Mouse (Mus musculus) liver, embryonic 16.5 days (tissue): Measurements from ENCODE around the gene Ube2o. TPM values are rescaled to one million over a fixed set of nuclear protein-coding genes. Genes with fewer than 3 reads are reported as not detected.

Source experiments
- ATAC-seq: fragments of 200-750 bp; cut with Nextera tagmentation; 2 replicates; pipeline ENCODE4 v1.8.0; 2017; ENCODE audit warnings: low read depth, mild to moderate bottlenecking, moderate number of reproducible peaks, moderate library complexity
- H3K27ac ChIP-seq: fragments of 300-500 bp; sonication (generic); 2 replicates; pipeline ENCODE4 v1.5.1; 2014; ENCODE audit warnings: mild to moderate bottlenecking, low read length
- H3K27me3 ChIP-seq: fragments of 300-500 bp; sonication (generic); 2 replicates; pipeline ENCODE4 v1.6.1; 2014; ENCODE audit warnings: low read depth, low read length, mixed read lengths; ENCODE audit not compliant: control insufficient read depth, insufficient read depth
- H3K36me3 ChIP-seq: fragments of 300-500 bp; sonication (generic); 2 replicates; pipeline ENCODE4 v1.6.1; 2014; ENCODE audit warnings: mild to moderate bottlenecking; ENCODE audit not compliant: control insufficient read depth, insufficient read depth
- H3K4me1 ChIP-seq: fragments of 300-500 bp; sonication (generic); 2 replicates; pipeline ENCODE4 v1.6.1; 2014; ENCODE audit warnings: low read depth, low read length, mixed read lengths; ENCODE audit not compliant: control insufficient read depth
- H3K4me2 ChIP-seq: fragments of 300-500 bp; sonication (generic); 2 replicates; pipeline ENCODE4 v1.6.1; 2014; ENCODE audit warnings: low read depth, low read length, mixed read lengths
- H3K4me3 ChIP-seq: fragments of 300-500 bp; sonication (generic); 2 replicates; pipeline ENCODE4 v1.5.1; 2014; ENCODE audit warnings: low read depth, mild to moderate bottlenecking, low read length
- H3K9ac ChIP-seq: fragments of 300-500 bp; sonication (generic); 2 replicates; pipeline ENCODE4 v1.6.1; 2014; ENCODE audit warnings: low read depth, low read length
- H3K9me3 ChIP-seq: fragments of 300-500 bp; sonication (generic); replicated peaks from 2 replicates; pipeline ENCODE4 v1.6.1; 2016; ENCODE audit warnings: low read length; ENCODE audit not compliant: control insufficient read depth
- WGBS: fragments of 180-500 bp; shearing (Covaris S2); extraction: QIAGEN DNeasy Blood & Tissue Kit; methylation state at CpG from one replicate; pipeline ENCODE4 v1.1.7; 2014; ENCODE audit not compliant: insufficient replicate concordance; 5-methylcytosine and 5-hydroxymethylcytosine counted together
- polyA plus RNA-seq: library from polyadenylated mRNA; unstranded; fragments of >200 nt; fragmentation: Nextera tagmentation; extraction: Ambion mirVana; gene quantifications from 2 replicates; pipeline ENCODE4 v1.2.1, GENCODE M21; 2015

The Ube2o gene
- polyA plus RNA-seq, 1 experiment from 2014 or later = 18.1 TPM

DNA sequence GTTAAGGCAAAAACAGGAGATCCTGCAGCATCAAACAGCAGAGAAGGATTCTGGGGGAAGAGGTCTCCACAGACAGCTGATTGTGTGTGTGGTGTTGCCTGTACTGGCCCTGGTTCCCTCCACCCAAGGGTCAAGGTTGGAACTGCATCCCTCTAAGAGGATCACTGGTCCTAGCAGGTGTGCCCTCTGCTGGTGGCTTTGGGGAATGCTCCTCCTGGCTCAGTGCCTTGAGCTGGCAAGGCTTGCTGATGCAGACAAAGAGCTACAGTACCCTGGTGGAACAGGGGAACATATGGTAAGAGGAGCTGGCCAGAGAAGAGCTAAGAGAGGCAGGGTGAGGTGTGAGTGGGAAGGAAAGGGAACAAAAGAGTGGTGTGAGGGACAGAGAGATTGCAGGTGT lies 11.2 kb upstream of the Ube2o start:
- peaks cover 10% of the 10 kb centered on the region for H3K27me3 ChIP-seq
- ATAC-seq = peak; percentile 75

DNA sequence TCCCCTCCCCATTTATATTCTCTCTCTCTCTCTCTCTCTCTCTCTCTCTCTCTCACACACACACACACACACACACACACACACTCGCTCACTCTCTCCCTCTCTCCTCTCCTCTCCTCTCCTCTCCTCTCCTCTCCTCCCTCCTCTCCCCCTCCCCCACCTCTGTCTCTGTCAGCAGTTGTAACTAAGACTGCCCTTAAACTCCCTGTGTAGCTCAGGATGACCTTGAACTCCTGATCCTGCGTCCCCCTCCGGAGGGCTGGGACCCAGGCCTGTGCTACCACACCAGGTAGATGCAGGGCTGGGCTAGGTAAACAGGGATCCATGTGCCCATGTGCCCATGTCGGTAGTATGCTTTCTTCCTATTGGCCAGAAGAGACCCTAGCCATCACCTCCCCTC lies 10.4 kb upstream of the Ube2o start:
- Histone ChIP-seq H3K4me3 (no peak overlapping the region), H3K9ac (no peak overlapping the region), H3K9me3 (no peaks in the 10 kb centered on the region), H3K36me3 (no peaks in the 10 kb centered on the region), H3K4me1 (peaks cover 14% of the 10 kb centered on the region), H3K4me2 (no peak overlapping the region), H3K27ac (no peak overlapping the region), H3K27me3 (peaks cover 15% of the 10 kb centered on the region)
- ATAC-seq = no peak
- 79% methylated on average over 4 of the region's 4 CpGs for WGBS

More for the DNA sequence above, 11.2 kb upstream of the Ube2o start:
- no peak overlapping the region for H3K4me2 ChIP-seq
- no peak overlapping the region for H3K9ac ChIP-seq
- no peak overlapping the region for H3K4me3 ChIP-seq
- H3K4me1 ChIP-seq = peaks cover 12% of the 10 kb centered on the region
- no peaks in the 10 kb centered on the region for H3K9me3 ChIP-seq
- no peaks in the 10 kb centered on the region for H3K36me3 ChIP-seq
- H3K27ac ChIP-seq = no peak overlapping the region

DNA sequence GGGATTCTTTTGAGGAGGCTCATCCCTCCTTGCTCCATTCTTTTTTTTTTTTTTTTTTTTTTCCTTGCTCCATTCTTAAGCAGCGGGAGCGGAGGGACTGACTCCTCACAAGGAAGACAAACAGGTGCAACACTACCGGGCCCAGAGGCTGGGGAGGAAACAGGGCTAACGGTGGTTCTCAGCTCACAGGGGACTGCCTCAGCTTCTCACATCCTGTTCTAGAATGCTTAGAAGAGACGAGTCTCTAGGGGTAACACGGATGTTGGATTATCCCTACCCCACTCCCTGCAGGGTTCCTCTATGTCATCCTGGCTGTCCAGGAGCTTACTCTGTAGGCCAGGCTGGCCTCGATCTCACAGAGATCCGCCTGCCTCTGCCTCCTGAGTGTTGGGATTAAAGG lies 8.3 kb upstream of the Ube2o start:
- H3K4me2 ChIP-seq = no peak overlapping the region
- no peak for ATAC-seq
- WGBS = 42% methylated on average over 8 of the region's 8 CpGs
- H3K9me3 ChIP-seq = no peaks in the 10 kb centered on the region
- H3K36me3 ChIP-seq = no peaks in the 10 kb centered on the region
- H3K27me3 ChIP-seq = peaks cover 15% of the 10 kb centered on the region
- no peak overlapping the region for H3K9ac ChIP-seq
- H3K4me1 ChIP-seq = peaks cover 14% of the 10 kb centered on the region
- no peak overlapping the region for H3K27ac ChIP-seq
- no peak overlapping the region for H3K4me3 ChIP-seq

DNA sequence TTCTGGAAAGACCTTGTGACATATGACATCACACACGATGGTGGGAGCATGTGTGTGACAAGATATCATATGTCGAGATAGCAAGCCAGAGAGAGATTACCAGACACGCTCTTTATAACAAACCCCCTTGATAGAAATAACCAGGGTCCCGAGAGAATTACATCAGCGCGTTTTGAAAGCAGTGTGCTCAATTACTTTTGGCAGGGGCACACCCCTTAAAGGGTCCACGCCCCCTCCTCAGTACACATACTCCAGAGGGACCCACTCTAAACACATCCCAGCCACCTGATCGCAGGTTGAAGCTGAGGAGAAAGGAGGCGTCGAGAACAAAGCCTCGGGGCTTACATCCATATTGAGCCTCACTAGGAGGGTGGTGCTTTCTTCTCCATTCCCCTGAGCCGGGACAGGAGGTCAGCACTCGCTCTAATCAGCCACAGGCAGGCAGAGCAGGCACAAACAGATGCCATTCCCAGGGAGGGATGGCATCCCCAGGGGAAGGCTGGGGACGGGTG lies 7.8 kb upstream of the Ube2o start:
- Histone ChIP-seq H3K27me3 (peaks cover 15% of the 10 kb centered on the region), H3K36me3 (no peaks in the 10 kb centered on the region), H3K9me3 (no peaks in the 10 kb centered on the region), H3K27ac (no peak overlapping the region), H3K9ac (no peak overlapping the region), H3K4me1 (peaks cover 14% of the 10 kb centered on the region), H3K4me3 (no peak overlapping the region), H3K4me2 (no peak overlapping the region)
- no peak for ATAC-seq
- 27% methylated on average over 14 of the region's 14 CpGs for WGBS

DNA sequence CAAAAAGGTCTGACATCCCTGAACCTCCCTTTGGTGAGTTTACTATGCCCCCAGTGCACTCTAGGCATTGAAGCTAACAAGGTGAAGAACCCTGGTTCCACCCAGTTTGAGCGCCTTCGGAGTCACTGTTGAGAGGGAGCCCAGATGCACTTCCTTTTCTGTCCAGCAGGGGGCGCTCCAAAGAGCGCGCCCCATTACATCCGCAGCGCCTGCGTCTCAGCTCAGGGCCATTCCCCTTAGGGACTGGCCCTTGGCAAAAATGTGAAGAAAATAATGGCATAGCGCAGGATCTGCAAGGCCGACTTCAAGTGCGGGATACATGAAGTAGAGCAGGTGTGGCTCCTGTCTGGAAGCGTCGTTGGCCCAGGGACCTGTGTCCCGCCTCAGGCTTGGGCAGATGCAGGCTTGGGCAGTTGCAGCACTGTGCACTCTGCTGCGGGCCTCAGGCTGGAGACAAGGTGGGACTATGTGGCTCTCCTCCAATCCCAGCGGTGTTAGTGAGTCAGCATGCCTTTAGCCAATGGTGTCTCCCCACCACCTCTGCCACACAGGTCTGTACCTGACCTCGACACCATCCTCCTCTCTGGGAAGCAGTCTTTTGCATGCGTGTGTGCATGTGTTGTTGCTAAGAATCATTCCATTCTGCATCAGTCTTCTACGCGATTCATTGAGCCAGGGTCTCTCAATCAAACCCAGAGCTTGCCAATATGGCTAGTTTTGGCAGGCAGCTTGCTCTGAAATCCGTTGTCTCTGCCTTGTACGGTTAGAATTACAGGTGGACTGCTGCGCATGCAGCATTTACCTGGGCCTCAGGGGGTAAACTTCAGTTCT lies 5.8 kb upstream of the Ube2o start:
- H3K27ac ChIP-seq = no peak overlapping the region
- no peaks in the 10 kb centered on the region for H3K9me3 ChIP-seq
- H3K9ac ChIP-seq = no peak overlapping the region
- H3K4me3 ChIP-seq = no peak overlapping the region
- peak; percentile 62 for ATAC-seq
- peaks cover 14% of the 10 kb centered on the region for H3K4me1 ChIP-seq
- WGBS = 28% methylated on average over 23 of the region's 23 CpGs
- no peak overlapping the region for H3K4me2 ChIP-seq
- H3K27me3 ChIP-seq = peaks cover 15% of the 10 kb centered on the region
- no peaks in the 10 kb centered on the region for H3K36me3 ChIP-seq

DNA sequence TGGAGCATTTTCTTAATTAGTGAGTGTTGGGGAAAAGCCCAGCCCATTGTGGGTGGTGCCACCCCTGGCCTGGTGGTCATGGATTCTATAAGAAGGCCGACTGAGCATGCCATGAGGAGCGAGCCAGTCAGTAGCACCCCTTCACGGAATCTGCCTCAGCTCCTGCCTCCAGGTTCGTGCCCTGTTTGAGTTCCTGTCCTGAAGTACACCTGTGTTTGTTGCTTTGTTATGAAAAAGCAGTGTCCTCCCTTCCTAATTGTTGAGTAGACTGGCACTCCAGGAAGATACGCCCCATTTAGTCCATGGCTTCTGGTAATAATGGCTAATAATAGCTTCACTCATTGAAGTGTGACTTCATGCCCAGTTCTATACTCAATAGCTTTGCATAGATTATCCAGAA lies 5.1 kb upstream of the Ube2o start, which contains the start of gene Aanat:
Gene Aanat (plus strand): TSS at position 123 of the 400 bp plus-strand sequence.
- Histone ChIP-seq H3K36me3 (no peaks in the 10 kb centered on the region), H3K9me3 (no peaks in the 10 kb centered on the region), H3K4me1 (peaks cover 19% of the 10 kb centered on the region), H3K4me3 (no peak within 1 kb of the TSS), H3K9ac (no peak within 1 kb of the TSS), H3K4me2 (no peak within 1 kb of the TSS), H3K27ac (no peak within 1 kb of the TSS), H3K27me3 (peaks cover 15% of the 10 kb centered on the region)
- 48% methylated on average over 5 of the region's 5 CpGs for WGBS
- ATAC-seq = no peak

- no peak overlapping the region for H3K27ac ChIP-seq
- no peaks in the 10 kb centered on the region for H3K9me3 ChIP-seq
- WGBS = 73% methylated on average over 6 of the region's 6 CpGs
- H3K4me1 ChIP-seq = peaks cover 19% of the 10 kb centered on the region
- H3K27me3 ChIP-seq = peaks cover 15% of the 10 kb centered on the region
- ATAC-seq = no peak
- H3K36me3 ChIP-seq = no peaks in the 10 kb centered on the region
- H3K4me2 ChIP-seq = no peak overlapping the region
- H3K9ac ChIP-seq = no peak overlapping the region
- no peak overlapping the region for H3K4me3 ChIP-seq
These were observed 4.4 kb upstream of the Ube2o start for GRCm38 (mm10) chr11:116585682-116586081.

- H3K4me2 ChIP-seq = peak overlapping the region; percentile 90
- peak; percentile 78 for ATAC-seq
These were observed 404 bp downstream of the Ube2o start for GRCm38 (mm10) chr11:116580711-116581375.

More at GRCm38 (mm10) chr11:116580711-116581375, 404 bp downstream of the Ube2o start:
- Histone ChIP-seq H3K4me3 (peak overlapping the region; percentile 93), H3K27me3 (no peaks in the 10 kb centered on the region), H3K4me1 (peaks cover 37% of the 10 kb centered on the region), H3K36me3 (no peaks in the 10 kb centered on the region), H3K27ac (peak overlapping the region; percentile 96), H3K9ac (peak overlapping the region; percentile 99), H3K9me3 (no peaks in the 10 kb centered on the region)
- WGBS = under 1% methylated on average over 76 of the region's 91 CpGs
